Mouse (Mus musculus): Measurements from ENCODE around the gene Tomm7. TPM values are rescaled to one million over a fixed set of nuclear protein-coding genes. Genes with fewer than 3 reads are reported as not detected.
"Not testable (repeated sequence)": the region's sequence is repeated elsewhere in the genome, so short reads cannot be mapped to it uniquely, and the experiment has no call there.

Tomm7 gene
- polyA plus RNA-seq, 1 experiment from 2014 or later, result 123 TPM

DNA sequence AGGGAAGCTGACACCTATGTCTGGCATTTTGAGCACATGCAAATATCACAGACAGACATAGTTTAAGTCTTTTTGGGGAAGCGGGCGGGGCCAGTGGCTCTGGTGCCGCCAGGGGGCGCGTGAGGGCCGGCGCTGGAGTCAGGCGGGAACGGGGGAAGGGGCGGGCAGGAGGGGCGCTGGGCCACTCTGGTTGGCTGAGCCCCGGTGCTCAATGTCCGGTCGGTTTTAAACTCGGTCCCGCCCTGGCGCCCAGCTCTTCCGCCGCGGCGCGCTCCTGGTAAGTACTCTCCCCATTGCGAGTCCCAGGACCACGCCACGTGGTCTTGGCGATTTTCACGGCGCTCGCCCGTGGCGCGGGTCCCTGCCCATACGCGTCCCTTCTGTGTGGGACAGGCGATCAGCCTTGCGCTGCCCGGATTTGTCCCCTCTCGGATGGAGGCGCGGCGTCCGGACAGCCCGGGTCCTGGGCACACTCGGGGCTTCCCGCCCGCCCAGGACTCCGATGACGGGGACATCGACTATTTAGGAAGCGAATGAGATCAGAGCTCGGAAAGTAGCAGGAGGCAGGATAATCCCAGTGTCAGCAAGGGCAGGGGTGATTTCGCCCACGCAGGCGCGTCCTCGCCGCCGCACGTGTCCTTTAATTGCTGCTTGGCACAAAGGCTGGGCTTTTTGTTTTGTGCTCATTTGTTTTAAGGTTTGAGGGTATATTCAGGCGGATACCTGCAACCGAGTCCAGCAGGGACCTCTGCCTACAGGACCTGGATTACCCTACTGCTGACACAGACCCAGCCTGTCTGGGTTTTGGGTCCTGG is 6.6 kb upstream of the Tomm7 start:
- ATAC-seq (ENCODE audit: insufficient number of reproducible peaks, insufficient read depth, low FRiP score, low TSS enrichment, low read depth), result peak; percentile 93
- Histone ChIP-seq H3K9me3 (no peaks in the 10 kb centered on the region), H3K9ac (peak overlapping the region; percentile 88), H3K4me2 (peak overlapping the region; percentile 77), H3K4me1 (peaks cover 5% of the 10 kb centered on the region), H3K4me3 (peak overlapping the region; percentile 86), H3K27ac (peak overlapping the region; percentile 73), H3K27me3 (no peaks in the 10 kb centered on the region), H3K36me3 (peaks cover 36% of the 10 kb centered on the region)
- under 1% methylated on average over 61 of the region's 61 CpGs for WGBS

DNA sequence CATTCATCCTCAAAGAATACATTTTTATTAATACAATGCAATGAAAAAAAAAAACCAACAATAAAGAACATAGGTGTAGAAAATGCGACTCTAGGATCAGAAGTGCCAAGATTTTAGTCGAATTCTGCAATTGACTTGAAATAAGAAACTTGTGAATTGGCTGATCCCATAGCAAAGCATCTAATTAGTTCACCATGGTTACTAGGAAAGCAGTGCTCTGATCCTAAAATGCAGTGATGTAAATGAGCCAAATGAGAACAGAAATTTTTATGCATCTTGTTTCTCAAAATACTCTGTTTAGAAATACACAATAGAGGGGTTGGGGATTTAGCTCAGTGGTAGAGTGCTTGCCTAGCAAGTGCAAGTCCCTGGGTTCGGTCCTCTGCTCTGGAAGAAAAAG is 1.2 kb upstream of the Tomm7 start:
- 78% methylated on average over 3 of the region's 3 CpGs for WGBS
- Histone ChIP-seq H3K9ac (0 out of 2 replicates have a peak overlapping the region, but pooled peaks have one; percentile 88), H3K4me1 (peaks cover 13% of the 10 kb centered on the region), H3K36me3 (peaks cover 1% of the 10 kb centered on the region; the same call in 1 of the 2 replicates), H3K9me3 (no peaks in the 10 kb centered on the region), H3K4me2 (peak overlapping the region; percentile 74), H3K4me3 (peak overlapping the region; percentile 75; the same call in 1 of the 2 replicates), H3K27me3 (no peaks in the 10 kb centered on the region), H3K27ac (peak overlapping the region; percentile 91; the same call in 1 of the 2 replicates)
- ATAC-seq (ENCODE audit: insufficient number of reproducible peaks, insufficient read depth, low FRiP score, low TSS enrichment, low read depth), result no peak

DNA sequence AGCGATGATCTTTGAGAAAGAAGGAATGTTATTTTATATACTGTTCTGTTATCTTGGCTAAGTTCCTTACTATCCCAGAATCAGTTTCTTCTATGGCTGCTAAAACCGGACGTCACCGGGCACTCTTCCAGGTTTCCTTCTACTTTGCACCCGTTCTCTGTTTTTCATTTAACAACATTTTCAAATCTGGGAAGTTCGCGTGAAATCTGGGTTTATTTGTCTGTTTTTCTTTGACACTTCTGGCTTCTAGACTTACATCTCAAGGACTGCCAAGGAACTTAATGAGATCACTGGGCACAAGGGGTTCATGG is 525 bp upstream of the Tomm7 start:
- H3K4me2 ChIP-seq, result peak overlapping the region; percentile 74
- peaks cover 6% of the 10 kb centered on the region; the same call in 1 of the 2 replicates for H3K36me3 ChIP-seq
- H3K27me3 ChIP-seq, result no peaks in the 10 kb centered on the region
- peaks cover 13% of the 10 kb centered on the region for H3K4me1 ChIP-seq
- H3K27ac ChIP-seq, result peak overlapping the region; percentile 91
- H3K9ac ChIP-seq, result peak overlapping the region; percentile 88
- H3K4me3 ChIP-seq, result peak overlapping the region; percentile 75
- ATAC-seq (ENCODE audit: insufficient number of reproducible peaks, insufficient read depth, low FRiP score, low TSS enrichment, low read depth), result no peak
- 24% methylated on average over 7 of the region's 7 CpGs for WGBS
- no peaks in the 10 kb centered on the region for H3K9me3 ChIP-seq

DNA sequence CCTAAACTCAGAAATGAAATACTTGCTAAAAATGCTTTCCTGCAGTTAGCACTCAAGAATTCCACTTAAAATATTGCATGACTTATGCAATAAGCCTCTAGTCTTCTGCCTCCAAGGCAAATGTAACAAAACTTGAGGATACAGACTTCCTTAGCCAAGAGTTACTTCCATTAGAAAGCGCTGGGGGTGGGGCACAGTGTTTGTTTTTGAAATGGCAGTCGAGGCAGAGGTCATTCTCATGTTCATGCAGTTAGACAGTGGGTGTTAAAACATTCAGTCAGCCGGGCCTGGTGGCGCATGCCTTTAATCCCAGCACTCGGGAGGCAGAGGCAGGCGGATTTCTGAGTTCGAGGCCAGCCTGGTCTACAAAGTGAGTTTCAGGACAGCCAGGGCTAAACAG is 5.8 kb downstream of the Tomm7 start:
- no peak overlapping the region for H3K4me3 ChIP-seq
- H3K9me3 ChIP-seq, result no peaks in the 10 kb centered on the region
- H3K4me2 ChIP-seq, result no peak overlapping the region
- H3K27ac ChIP-seq, result no peak overlapping the region
- H3K4me1 ChIP-seq, result peaks cover 11% of the 10 kb centered on the region
- peaks cover 19% of the 10 kb centered on the region for H3K36me3 ChIP-seq
- ATAC-seq (ENCODE audit: insufficient number of reproducible peaks, insufficient read depth, low FRiP score, low TSS enrichment, low read depth), result no peak
- H3K9ac ChIP-seq, result no peak overlapping the region
- H3K27me3 ChIP-seq, result peaks cover under 1% of the 10 kb centered on the region
- WGBS, result 94% methylated on average over 7 of the region's 7 CpGs

DNA sequence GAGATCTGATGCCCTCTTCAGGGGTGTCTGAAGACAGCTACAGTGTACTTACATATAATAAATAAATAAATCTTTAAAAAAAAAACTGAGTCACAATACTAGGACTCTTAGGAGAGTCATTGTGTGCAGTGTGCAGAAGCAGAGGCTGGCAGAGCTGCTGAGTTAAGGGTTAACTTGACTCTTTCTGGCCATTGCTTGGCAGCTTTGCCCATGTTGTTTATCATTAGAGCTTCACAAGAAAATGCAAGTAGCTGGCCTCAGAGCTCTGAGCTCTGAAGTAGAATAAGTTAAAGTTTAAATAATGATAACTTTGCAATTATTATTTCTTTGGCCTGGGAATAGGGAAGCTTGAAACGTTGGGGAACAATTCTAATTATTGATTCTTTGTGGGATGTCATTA is 8.3 kb downstream of the Tomm7 start:
- H3K4me1 ChIP-seq; H3K27ac ChIP-seq; H3K9me3 ChIP-seq; H3K4me3 ChIP-seq; ATAC-seq (ENCODE audit: insufficient number of reproducible peaks, insufficient read depth, low FRiP score, low TSS enrichment, low read depth); H3K9ac ChIP-seq; H3K4me2 ChIP-seq: not testable (repeated sequence)
- 67% methylated on average over 1 of the region's 1 CpGs for WGBS
- Histone ChIP-seq H3K27me3 (peaks cover 20% of the 10 kb centered on the region), H3K36me3 (peaks cover 19% of the 10 kb centered on the region)

DNA sequence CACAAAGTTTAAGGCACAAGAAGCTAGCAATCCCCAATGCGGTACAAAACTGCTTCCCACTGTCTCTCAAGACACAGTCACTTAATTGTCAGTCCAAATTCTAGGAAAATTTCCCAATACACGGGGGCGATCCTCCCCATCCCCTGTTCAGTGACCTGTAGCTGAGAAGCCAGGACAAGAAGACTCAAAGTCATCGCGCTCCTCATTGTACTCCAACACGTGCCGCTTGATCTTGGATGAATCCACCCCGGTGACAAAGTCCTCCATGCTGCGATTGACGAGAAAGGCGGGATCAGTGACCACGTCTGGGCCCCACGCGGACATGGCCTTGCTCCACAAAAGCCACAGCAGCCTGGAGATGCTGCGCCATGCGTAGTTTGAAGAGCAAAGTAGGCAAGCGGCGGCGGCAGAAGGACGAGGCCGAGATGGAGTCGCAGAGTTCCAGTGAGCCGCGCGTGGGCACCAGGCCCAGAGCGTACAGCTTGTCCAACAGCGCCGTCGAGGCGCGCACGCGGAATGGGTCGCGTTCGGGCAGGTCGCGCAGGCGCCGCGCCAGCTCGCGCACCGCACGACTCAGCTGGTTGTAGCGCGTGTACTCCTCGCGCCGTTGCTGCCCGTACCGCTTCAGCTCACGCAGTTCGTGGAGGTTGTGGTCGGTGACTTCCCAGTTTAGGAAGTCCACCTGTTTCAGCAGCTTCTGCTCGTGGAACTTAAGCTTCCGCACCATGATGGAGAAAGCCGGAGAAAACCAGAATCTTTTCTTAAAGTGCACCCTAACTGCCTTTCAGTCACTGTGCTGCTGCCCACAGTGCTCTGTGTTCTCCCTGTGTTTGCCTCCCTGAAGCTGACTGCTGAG is 12.8 kb downstream of the Tomm7 start:
- H3K27ac ChIP-seq, result no peak overlapping the region
- H3K27me3 ChIP-seq, result peaks cover 34% of the 10 kb centered on the region
- peak overlapping the region; percentile 50 for H3K4me2 ChIP-seq
- H3K36me3 ChIP-seq, result no peaks in the 10 kb centered on the region
- H3K4me1 ChIP-seq, result no peaks in the 10 kb centered on the region
- H3K9me3 ChIP-seq, result no peaks in the 10 kb centered on the region
- H3K9ac ChIP-seq, result 0 out of 2 replicates have a peak overlapping the region, but pooled peaks have one; percentile 36
- WGBS, result 50% methylated on average over 58 of the region's 58 CpGs
- ATAC-seq (ENCODE audit: insufficient number of reproducible peaks, insufficient read depth, low FRiP score, low TSS enrichment, low read depth), result no peak
- peak overlapping the region; percentile 24 for H3K4me3 ChIP-seq

DNA sequence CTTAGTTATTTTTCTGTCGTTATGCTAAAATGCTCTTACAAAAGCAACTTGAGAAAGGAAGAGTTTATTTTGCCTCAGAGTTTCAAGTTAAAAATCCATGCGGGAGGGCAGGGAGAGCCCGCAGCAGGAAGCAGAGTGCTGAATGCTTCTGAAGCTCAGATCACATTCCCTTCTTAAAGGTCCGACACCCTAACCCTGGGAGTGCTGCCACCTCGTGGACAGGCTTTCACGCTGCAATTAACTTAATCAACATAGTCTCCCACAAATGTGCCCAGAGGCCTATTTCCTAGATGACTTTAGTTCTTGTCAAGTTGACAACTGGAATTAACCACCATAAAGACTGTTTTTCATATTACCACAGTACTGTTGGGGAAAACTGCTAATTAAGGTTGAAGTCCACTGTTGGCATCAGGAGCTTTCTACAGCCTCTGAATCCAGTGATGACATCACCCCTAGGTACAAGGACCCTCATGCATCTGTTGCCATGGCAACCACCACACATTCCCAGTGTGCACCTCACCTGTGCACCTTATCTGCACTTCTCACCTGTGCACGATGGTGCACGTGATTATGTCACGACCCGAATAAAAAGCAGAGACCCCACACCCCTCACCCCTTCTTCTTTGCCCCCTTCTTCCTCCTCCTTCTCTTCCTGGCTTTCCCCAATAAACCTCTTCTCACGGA is 17.5 kb downstream of the Tomm7 start:
- no peaks in the 10 kb centered on the region for H3K36me3 ChIP-seq
- H3K4me1 ChIP-seq, result no peaks in the 10 kb centered on the region
- H3K9me3 ChIP-seq, result no peaks in the 10 kb centered on the region
- WGBS, result 37% methylated on average over 11 of the region's 11 CpGs
- no peak overlapping the region for H3K9ac ChIP-seq
- H3K4me2 ChIP-seq, result no peak overlapping the region
- peaks cover 21% of the 10 kb centered on the region for H3K27me3 ChIP-seq
- H3K27ac ChIP-seq, result no peak overlapping the region
- H3K4me3 ChIP-seq, result no peak overlapping the region
- ATAC-seq (ENCODE audit: insufficient number of reproducible peaks, insufficient read depth, low FRiP score, low TSS enrichment, low read depth), result no peak

DNA sequence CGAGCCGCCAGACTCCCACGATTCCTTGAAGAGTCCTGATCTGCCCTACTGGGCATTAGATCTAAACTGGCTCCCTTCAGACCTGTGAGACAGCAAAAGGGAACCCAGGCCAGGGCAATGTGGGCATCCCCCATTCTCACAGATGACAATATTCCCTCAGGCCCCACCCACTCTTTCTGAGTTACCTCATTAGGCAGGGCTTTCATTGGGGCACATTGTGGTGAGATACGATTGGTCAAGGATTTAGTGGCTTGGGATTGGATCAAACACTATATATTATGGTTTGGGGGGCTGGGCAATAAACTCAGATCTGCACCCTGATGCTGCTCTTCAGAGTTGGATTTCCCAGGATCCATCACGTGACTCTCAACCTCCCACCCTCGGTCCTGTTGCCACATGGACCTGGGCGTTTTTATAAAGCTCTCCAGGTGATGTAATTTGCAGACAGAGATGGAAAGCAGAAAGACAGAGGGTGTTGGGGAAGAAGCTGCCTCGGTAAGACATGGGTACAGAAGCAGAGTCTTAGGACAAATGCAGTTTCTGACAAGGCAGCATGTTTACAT is 19.7 kb downstream of the Tomm7 start:
- no peak overlapping the region for H3K4me2 ChIP-seq
- ATAC-seq (ENCODE audit: insufficient number of reproducible peaks, insufficient read depth, low FRiP score, low TSS enrichment, low read depth), result no peak
- 0 out of 2 replicates have a peak, but pooled peaks cover 7% of the 10 kb centered on the region for H3K27me3 ChIP-seq
- no peaks in the 10 kb centered on the region for H3K4me1 ChIP-seq
- WGBS, result 83% methylated on average over 8 of the region's 8 CpGs
- H3K9me3 ChIP-seq, result no peaks in the 10 kb centered on the region
- H3K36me3 ChIP-seq, result peaks cover 11% of the 10 kb centered on the region
- no peak overlapping the region for H3K9ac ChIP-seq
- no peak overlapping the region for H3K4me3 ChIP-seq
- no peak overlapping the region for H3K27ac ChIP-seq

DNA sequence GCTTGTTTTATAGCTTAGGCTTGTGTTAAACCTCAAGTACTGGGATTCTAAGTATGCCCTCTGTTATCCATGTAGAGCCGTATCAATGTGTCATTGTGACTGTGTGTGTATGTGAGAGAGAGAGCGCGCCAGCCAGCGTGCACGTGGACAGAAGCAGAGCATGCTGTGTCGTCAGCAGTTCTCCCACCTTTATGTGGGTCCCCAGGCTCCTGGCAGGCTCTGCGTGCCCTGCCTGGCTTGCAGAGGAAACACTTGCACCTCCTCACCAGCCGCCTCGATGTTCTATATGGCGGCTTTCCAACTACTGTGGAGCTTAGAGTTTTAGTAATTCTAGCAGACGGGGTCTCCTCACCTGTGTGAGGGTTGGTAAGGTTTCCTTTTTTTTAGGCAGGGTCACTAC is 21.7 kb downstream of the Tomm7 start:
- Histone ChIP-seq H3K4me2 (no peak overlapping the region), H3K4me1 (no peaks in the 10 kb centered on the region), H3K4me3 (no peak overlapping the region), H3K36me3 (peaks cover 26% of the 10 kb centered on the region), H3K27ac (no peak overlapping the region), H3K9me3 (no peaks in the 10 kb centered on the region), H3K9ac (no peak overlapping the region), H3K27me3 (no peaks in the 10 kb centered on the region)
- ATAC-seq (ENCODE audit: insufficient number of reproducible peaks, insufficient read depth, low FRiP score, low TSS enrichment, low read depth), result no peak
- WGBS, result 81% methylated on average over 11 of the region's 11 CpGs

DNA sequence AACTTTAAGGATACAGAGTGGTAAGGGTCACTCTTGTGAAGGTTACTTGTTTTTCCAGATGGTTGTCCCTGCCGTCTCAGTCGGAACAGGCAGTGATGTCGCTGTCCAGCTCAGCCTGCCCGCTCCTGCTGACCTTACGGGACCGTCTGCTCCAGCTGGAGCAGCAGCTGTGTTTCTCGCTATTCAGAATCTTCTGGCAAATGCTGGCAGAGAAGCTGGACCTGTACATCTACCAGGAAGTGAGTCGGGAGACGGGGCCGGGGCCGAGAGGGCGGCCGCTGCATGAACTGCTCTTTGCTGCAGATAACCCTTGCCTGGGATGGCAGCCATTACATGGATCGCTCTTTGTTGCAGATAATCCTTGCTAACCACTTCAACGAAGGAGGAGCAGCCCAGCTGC is 27.3 kb downstream of the Tomm7 start:
- H3K9ac ChIP-seq, result no peak overlapping the region
- no peak overlapping the region for H3K4me2 ChIP-seq
- H3K36me3 ChIP-seq, result peaks cover 79% of the 10 kb centered on the region
- H3K9me3 ChIP-seq, result no peaks in the 10 kb centered on the region
- H3K4me1 ChIP-seq, result no peaks in the 10 kb centered on the region
- no peak for ATAC-seq (ENCODE audit: insufficient number of reproducible peaks, insufficient read depth, low FRiP score, low TSS enrichment, low read depth)
- no peak overlapping the region for H3K27ac ChIP-seq
- no peaks in the 10 kb centered on the region for H3K27me3 ChIP-seq
- 95% methylated on average over 15 of the region's 15 CpGs for WGBS
- H3K4me3 ChIP-seq, result no peak overlapping the region

DNA sequence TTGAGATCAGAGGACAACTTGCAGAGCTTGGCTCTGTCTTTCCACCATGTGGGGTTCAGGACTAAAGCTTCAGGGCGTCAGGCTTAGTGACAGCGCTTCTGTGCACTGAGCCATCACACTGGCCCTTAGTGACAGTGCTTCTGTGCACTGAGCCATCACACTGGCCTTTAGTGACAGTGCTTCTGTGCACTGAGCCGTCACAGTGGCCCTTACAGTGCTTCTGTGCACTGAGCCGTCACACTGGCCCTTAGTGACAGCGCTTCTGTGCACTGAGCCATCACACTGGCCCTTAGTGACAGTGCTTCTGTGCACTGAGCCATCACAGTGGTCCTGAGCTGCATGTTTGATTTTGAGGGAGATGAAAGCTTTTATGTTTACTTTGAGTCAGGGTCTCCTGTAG is 29.1 kb downstream of the Tomm7 start:
- H3K4me2 ChIP-seq, result no peak overlapping the region
- 84% methylated on average over 5 of the region's 5 CpGs for WGBS
- H3K36me3 ChIP-seq, result peaks cover 90% of the 10 kb centered on the region
- H3K9me3 ChIP-seq, result no peaks in the 10 kb centered on the region
- no peak overlapping the region for H3K9ac ChIP-seq
- H3K4me3 ChIP-seq, result no peak overlapping the region
- no peak overlapping the region for H3K27ac ChIP-seq
- H3K4me1 ChIP-seq, result no peaks in the 10 kb centered on the region
- H3K27me3 ChIP-seq, result no peaks in the 10 kb centered on the region
- ATAC-seq (ENCODE audit: insufficient number of reproducible peaks, insufficient read depth, low FRiP score, low TSS enrichment, low read depth), result no peak
